Mouse (Mus musculus): ENCODE results near the gene Ssbp3. TPM values are rescaled to one million over a fixed set of nuclear protein-coding genes. Genes with fewer than 3 reads are reported as not detected.

The Ssbp3 gene
- total RNA-seq, 2 experiments from 2014 or later, result 114 to 119 TPM

DNA sequence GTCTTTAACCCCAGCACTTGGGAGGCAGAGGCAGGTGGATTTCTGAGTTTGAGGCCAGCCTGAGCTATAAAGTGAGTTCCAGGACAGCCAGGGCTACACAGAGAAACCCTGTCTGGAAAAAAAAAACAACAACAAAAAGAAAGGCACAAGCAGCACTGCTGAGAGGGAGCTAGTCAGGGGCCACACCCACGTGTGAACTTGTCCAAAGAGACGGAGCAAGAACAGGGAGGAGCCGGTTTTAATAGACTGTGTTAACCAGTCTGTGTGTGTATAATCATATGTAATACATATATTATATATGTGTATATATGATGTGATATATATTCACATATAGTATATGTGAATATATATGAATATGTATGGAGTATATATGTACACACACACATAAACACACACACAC lies 8.9 kb upstream of the Ssbp3 start:
- DNase-seq (ENCODE audit: extremely low spot score in 1 of 2, low spot score in 2 of 2), result no peak
- intact Hi-C loops (cut with DNase I), result no loop called here

DNA sequence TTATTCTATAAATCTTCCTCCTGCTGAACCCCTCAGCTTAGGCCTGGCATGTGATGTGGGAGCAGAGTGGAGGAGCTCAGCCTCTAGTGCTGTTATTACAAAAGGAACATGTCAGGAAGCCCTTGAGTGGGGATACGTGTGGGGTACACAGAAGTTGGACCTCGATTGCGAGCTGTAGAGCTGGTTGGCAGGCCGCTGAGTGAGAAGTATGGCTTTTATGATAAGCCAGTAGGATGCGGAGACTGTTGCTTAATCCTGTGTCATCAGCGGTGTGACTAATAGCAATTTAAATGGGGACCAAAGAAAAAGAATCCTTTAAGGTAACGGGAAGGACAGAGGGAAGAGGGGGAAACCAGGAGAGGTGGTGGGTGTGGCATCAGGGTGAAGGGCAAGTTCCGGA lies 8.3 kb upstream of the Ssbp3 start:
- intact Hi-C loops (cut with DNase I), result no loop called here

DNA sequence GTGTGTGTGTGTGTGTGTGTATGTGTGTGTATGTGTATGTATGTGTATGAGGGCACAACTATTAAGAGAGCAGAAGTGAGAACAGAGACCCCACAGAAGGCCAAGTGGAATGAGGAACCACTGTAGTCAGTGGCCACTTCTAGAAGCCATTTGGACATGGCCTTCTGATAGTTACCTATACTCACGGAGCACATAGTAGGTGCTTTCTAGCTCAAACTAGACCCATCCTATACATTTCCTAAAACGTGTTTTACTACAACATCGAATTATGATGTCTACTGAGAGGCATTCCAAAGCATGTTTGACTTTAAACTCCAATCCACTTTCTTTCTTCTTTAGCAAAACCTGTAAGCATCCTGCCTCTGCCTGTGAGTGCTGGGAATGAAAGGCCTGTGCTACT lies 4.6 kb upstream of the Ssbp3 start:
- intact Hi-C loops (cut with DNase I), result no loop called here
- DNase-seq (ENCODE audit: extremely low spot score in 1 of 2, low spot score in 2 of 2), result no peak

More for the DNA sequence above, 8.3 kb upstream of the Ssbp3 start:
- no peak for DNase-seq (ENCODE audit: extremely low spot score in 1 of 2, low spot score in 2 of 2)

DNA sequence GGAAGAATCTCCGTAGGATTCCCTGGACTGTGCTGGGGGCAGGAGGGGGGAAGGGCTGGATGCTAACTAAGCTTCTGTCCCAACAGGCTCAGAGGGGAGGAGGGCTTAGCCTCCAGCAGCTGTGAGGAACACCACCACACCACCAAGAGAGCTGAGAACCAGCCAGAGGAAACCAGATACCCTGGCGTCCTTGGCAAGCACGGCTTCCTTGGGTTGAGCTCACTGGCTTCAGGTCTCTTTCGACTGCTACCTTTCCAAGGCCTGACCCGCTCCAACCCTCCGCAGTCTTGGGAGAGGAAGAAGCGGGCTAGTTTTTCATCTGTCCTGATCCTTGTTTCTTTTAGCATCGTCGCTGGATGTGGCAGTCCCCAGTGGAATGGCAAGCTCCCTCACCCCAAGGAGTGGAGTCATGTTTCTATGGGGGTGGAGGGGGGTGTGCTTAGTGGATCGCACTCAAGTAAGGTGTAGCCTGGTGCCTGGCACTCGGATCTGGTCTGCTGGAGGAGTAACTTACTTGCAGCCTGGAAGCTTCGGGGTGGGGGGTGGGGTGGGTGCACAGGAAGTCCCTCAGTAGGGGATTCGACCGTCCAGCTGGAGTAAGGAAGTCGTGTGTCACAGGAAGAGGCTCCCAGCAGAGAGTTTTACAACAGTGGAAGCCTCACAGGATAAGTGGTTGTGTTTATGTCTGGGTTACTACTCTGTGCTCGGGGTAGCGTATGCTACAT lies 2.6 kb upstream of the Ssbp3 start:
- peak in 1 of 2 experiments; percentile 62 for DNase-seq (ENCODE audit: extremely low spot score in 1 of 2, low spot score in 2 of 2)
- intact Hi-C loops (cut with DNase I), result no loop called here

DNA sequence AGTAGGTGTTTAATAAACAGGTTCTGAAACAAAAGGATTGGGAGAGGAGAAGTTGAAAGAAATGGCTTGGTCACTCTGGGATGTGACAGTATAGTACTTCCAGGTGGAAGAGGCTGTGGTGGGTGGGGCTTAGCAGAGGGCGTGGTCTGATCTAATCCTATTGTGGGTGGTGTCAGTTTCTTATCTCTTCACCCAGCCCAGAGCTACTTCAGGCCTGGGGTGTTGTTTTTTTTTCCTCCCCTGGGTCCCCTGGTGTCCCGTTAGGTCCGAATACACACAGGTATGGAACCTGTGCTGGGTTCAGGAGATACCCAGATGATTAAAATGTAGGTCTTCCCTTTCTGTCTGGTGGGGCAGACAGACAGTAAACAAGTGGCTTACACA lies 2.1 kb upstream of the Ssbp3 start:
- intact Hi-C loops (cut with DNase I), result no loop called here
- peak in 1 of 2 experiments; percentile 67 for DNase-seq (ENCODE audit: extremely low spot score in 1 of 2, low spot score in 2 of 2)

DNA sequence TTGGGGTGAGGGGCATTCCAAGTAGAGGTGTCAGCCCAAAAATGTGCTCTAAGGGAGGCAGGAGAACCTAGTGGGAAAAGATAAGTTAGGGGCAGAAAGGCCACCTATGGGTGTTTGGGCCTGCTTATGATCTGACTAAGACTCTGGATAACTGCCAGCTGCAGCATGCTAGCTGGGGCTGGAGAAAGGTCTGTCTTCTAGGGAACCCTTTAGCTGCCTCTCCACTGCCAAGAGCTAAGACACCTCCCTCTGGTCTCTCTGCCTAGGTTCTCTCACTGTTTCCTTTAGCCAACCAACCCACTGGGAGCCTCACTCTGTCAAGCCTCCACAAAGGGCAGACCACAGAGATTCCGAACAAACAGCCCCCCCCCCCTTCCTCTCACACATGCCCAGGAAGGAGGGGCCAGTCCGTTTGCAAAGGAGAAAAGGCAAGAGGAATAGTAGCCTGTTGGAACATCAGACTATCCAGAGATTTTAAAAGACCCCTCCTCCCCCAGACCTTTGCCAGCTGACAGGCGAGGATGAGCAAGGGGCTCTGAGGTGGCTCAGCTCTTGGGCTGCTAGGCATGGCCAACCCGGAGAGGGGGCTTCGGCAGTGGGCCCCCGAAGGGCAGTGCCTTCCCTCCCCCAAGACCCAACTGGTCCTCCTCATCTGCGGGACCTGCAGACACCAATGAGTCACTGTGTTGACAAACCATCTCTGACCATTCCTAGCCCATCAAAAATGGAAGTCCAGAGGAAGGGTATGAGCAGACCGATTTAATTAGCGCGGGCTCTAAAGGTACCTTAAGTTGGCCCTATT lies 1.4 kb upstream of the Ssbp3 start:
- peak in 1 of 2 experiments; percentile 65 for DNase-seq (ENCODE audit: extremely low spot score in 1 of 2, low spot score in 2 of 2)
- intact Hi-C loops (cut with DNase I), result no loop called here

DNA sequence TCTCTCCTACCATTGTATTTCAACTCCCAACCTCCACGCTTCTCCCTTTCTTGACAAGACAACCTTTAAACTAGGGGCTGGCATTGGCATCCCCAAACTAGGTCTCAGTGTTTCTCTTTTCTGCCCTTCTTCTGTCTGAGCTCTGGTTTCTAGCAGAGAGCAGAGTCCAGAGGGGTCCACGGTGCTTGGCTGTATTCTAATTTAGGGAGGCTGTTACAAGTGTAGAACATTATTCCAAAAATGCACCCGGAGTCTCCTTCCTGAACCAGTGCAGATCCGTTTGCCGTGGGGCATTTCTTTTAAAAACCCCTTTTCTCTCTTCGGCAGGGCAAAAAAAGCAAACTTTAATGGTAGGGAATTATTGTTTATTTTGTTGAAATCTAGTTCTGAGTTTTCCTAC lies 704 bp upstream of the Ssbp3 start:
- DNase-seq (ENCODE audit: extremely low spot score in 1 of 2, low spot score in 2 of 2), result no peak
- intact Hi-C loops (cut with DNase I), result loop anchor here (1.0 to 5.0 kb wide), 4 partner anchors 69 to 253 kb away; partner anchors contain the start of genes Cyb5rl and Mrpl37

DNA sequence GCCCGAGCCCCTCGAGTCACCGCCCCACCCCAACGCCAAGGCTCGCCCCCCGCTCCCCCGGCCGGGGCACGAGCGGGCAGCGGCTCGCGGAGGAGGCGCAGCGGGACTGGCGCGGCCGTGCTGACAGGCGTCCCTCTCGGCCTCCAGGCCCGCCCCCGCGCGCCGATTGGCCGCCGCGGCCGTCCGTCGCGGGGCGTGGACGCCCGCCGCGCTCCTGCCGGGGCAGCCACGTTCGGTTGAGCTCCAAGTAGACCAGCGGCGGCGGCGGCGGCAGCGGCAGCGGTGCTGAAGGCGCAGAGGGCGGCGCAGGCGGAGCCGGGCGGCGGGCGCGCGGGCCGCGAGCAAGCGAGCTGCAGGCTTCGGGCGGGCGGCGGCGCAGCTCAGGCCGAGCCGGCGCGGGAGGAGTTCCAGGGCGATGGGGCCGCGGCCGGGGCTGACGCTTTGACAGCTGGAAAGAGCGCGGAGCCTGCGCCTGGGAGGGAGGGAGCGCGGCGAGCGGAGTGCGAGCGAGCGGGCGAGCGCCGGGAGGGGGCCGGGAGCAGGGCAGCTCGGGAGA lies 823 bp downstream of the Ssbp3 start:
- DNase-seq (ENCODE audit: extremely low spot score in 1 of 2, low spot score in 2 of 2), result peak; percentile 86 to 96
- intact Hi-C loops (cut with DNase I), result loop anchor here (5.0 kb wide), 3 partner anchors 76 to 251 kb away; partner anchors contain the start of genes Cyb5rl and Mrpl37

DNA sequence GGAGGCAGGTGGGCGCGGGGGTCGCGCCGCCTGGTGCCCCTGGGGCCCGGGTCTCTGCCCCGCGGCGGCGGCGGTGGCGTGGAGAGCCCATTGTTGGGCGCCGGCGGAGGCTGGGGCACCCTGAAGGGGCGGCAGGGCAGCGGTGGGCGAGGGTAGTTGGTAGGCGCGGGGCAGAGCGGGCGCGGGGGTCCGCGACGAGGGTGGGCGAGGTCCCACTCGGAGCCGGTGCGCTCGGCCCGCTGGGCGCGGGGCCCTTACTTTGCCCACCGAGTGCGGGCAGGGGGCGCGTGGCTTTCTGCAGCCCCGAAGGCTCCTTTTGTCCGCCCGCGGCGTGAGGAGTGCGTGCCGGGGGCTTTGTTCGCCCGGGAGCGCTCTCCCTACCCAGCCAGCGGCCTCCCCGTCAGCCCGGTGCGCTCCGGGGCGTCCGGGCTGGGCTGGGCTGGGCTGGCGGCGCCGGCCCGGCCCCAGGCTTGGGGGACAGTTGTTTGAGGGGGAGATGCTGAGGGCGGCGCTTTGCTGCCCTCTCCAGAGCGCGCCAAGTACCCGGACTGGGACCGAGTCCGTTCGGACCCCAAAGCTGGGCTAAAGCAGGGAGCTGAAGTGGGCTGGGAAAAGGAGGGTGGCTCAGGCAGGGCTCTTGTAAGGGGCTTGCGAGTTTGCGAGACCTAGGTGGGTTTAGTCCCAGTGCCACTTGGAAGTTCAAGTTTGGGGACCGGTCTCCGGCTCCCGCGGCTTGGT lies 1.6 kb downstream of the Ssbp3 start:
- intact Hi-C loops (cut with DNase I), result loop anchor here (5.0 kb wide), 3 partner anchors 75 to 250 kb away; partner anchors contain the start of genes Cyb5rl and Mrpl37
- DNase-seq (ENCODE audit: extremely low spot score in 1 of 2, low spot score in 2 of 2), result peak in 1 of 2 experiments; percentile 56

DNA sequence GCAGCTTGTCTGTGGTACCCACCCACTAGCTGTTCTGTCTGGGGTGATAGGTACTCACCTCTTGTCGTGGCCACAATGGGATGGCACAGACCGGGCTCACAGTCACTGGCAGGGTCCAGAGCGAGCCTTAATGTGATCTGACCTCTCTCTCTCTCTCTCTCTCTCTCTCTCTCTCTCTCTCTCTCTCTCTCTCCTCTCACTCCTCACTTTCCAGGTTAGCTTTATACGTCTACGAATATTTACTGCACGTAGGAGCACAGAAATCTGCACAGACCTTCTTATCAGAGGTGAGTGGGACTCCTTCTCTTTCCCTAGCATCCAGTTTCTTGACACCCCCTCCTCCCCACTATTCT lies 2.2 kb downstream of the Ssbp3 start:
- intact Hi-C loops (cut with DNase I), result loop anchor here (5.0 kb wide), 3 partner anchors 75 to 250 kb away; partner anchors contain the start of genes Cyb5rl and Mrpl37
- DNase-seq (ENCODE audit: extremely low spot score in 1 of 2, low spot score in 2 of 2), result no peak

DNA sequence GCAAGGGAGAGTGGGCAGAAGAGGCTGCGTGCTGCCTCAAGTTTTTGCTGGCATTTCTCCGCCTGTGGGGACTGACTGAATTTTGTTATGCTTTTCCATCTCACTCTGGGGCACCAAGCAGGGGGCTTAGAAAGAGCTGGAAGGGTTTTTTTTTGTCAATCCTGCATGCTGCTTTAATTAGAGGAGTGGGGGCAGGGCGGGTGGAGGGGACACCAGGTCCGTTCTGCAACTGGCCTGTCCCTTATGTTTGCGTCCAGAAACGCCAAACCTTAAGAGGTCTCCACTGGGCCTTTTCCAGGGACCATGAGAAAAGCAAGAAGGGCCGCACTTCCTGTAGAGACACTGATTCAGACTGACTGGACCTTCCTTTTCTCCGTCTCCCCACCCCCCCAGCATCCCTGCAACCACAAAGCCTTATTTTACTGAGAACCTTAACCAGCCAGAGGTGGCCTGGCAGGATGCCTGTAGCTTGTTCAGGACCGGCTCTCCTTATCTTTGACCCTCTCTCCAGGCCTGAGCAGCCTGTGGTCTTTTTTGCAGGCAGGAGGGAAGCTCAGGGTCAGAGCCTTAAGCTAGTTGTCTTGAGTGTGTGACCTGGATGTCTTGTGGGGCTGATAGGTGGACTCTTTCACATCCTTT lies 3.0 kb downstream of the Ssbp3 start:
- intact Hi-C loops (cut with DNase I), result loop anchor here (5.0 kb wide), 3 partner anchors 74 to 249 kb away; partner anchors contain the start of genes Cyb5rl and Mrpl37
- DNase-seq (ENCODE audit: extremely low spot score in 1 of 2, low spot score in 2 of 2), result peak in 1 of 2 experiments; percentile 42

DNA sequence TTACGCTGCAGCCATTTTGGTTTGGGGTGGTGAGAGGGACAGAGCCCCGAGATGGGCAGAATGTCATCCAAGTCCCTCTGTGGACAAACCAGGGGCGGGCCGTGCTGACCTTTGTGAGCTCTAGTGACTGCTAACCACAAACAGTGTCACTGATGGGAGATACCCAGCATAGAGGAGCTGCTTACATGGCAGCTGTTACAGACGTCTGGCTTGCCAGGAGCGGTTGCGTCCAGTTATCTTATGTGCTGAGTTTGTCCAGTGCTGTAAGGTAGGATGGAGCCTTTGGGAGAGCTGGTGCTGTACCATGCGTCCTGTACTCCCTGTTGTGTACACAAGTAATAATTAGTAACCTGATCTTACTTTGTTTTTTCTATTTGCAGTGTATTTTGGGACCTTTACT lies 4.8 kb downstream of the Ssbp3 start:
- no peak for DNase-seq (ENCODE audit: extremely low spot score in 1 of 2, low spot score in 2 of 2)
- intact Hi-C loops (cut with DNase I), result no loop called here

DNA sequence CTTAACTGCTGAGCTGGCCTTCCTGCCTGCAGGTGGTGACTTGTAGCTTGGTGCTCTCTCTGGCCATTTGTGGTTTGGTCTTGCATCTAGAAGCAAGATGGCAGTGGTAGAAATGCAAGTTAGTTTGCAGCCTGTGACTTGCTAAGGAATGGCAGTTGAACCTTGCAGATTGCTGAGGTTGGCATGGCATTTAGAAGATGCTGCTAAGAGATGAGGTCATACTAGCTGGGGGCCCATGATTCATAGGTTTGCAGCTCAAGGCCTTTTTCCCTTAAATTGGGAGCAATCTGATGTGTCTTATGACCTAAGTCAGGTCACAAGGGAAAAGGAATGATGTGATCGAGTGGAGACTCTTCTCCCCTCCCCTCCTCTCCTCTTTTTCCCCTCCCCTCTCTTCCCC lies 7.8 kb downstream of the Ssbp3 start:
- intact Hi-C loops (cut with DNase I), result no loop called here
- DNase-seq (ENCODE audit: extremely low spot score in 1 of 2, low spot score in 2 of 2), result no peak

DNA sequence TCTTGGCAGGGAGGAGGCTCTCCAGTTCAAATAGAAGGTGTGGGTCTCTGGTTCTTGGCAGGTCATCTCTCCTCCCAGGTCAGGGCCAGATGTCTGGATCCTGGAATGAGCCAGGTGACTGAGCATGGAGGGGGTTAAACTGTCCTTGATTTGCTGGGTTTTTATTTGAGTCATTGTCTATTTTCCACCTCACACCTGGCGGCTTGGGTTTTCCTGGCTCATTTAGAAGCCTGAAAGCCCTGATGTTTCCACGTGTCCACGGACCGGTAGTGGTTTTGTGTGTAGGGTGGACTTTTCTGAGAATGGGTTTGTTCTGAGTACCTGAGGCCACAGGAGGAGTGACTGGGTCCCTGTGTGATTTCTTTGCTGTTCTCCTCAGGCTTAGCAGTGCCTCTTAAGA lies 9.6 kb downstream of the Ssbp3 start:
- intact Hi-C loops (cut with DNase I), result no loop called here
- DNase-seq (ENCODE audit: extremely low spot score in 1 of 2, low spot score in 2 of 2), result no peak

DNA sequence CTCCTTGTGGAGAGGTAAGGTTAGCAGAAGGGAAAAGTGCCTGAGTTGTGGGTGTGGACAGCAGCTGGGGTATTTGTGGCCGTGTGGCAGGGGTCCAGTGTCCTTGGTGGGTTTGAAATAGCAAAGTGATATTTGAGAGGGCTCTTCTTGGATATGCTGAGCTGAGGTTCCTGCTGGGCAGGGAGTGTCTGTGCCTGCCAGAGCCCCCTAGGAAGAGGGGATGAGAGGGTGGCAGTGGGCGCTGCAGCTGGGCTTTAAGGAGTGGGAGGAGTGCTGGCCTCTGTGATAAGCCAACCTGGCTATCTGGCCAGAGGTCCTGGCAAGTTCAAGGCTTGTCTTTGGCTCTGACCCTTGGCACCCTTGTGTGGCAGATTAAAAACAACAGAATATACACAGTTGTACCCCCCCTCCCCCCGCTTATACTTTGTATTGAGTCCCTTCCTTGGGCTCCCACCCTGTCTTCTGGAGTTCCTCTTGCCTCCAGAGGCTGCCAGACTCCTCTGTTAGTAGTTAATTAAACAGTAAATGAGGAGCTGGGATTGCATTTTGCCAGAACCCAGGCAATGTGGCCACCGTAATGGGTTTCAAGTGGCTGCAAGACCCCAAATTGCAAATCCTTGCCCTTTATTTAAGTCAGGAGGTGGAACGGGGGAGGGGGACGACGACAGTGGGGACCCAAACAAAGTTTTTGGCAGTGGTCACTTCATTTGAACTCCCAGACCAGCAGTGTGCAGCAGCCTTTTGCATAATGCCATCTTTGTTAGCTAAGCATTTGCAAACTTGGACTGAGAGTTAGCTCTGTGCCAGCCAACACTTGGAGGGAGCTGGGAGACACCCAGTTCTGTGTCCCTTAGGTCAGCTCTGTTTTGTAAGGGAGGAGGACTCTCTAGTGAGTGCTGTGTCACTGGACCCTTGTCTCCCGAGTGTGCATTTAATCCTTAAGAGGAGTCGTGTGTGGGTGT lies 11.2 kb downstream of the Ssbp3 start:
- intact Hi-C loops (cut with DNase I), result no loop called here
- DNase-seq (ENCODE audit: extremely low spot score in 1 of 2, low spot score in 2 of 2), result peak in 1 of 2 experiments; percentile 54

DNA sequence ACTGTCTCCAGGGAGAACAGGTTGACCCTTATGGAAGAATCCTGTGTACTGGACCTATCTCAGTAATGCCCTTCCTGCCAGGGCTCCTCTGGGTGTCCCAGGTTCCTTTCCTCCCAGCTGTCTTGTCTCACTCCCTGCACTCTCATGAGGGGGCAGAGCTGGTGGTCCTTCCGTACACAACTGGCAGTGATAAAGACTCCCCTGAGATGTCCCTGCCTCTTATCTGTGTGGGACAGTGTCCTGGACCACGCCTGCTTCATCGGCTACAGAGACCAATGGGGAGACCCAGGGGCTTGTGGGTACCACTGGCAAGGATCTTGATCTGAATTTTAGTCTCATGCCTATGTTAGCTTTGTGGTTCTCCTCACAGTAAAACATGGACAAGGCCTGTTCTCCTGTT lies 12.4 kb downstream of the Ssbp3 start:
- intact Hi-C loops (cut with DNase I), result no loop called here

DNA sequence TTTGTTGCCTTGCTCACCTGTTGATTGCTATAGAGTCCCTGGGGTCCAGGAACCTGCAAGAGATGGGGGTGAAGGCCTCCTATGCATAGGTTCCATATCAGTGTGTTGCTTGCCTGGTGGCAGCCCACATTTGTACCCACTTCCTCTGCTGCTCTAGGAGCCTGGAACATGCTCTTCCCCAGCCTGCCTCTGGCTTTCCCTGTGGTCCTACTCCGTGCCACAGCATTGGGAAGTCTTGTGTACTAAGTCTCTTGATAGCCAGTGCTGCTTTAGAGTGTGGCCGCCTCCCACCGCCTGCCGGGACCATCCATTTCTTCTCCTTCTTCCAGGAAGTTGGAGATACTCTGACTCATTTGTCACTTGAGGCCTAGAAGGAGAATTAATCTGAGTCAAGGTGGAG lies 13.7 kb downstream of the Ssbp3 start:
- intact Hi-C loops (cut with DNase I), result no loop called here

More for the DNA sequence above, 12.4 kb downstream of the Ssbp3 start:
- no peak for DNase-seq (ENCODE audit: extremely low spot score in 1 of 2, low spot score in 2 of 2)

More for the DNA sequence above, 13.7 kb downstream of the Ssbp3 start:
- DNase-seq (ENCODE audit: extremely low spot score in 1 of 2, low spot score in 2 of 2), result no peak

All from left cerebral cortex, postnatal 10 days (tissue).